ENCODE assay signal across 8 mouse cellular contexts in genomic region chr4:137277166-137277513, GRCm38 (mm10). TPM values are rescaled to one million over a fixed set of nuclear protein-coding genes. Genes with fewer than 3 reads are reported as not detected.
A peak's percentile ranks its signal among the peaks of the same experiment; 100 is the strongest.
DNase-seq lines count a peak whose midpoint lies in the region; ATAC-seq and TF ChIP-seq lines count a peak whose summit lies in the region.

TSS of gene Wnt4 (plus strand) at chr4:137277489.

- H3K4me2 ChIP-seq in kidney, embryonic 14.5 days (replicated peaks; ENCODE audit: low read depth, low read length) = peak within 1 kb of the TSS; percentile 92

- H3K27me3 ChIP-seq in kidney, embryonic 14.5 days (ENCODE audit: control insufficient read depth, insufficient read depth, low read length) = peaks cover 54% of the 10 kb centered on the region

- H3K36me3 ChIP-seq in kidney, embryonic 14.5 days (ENCODE audit: control insufficient read depth, insufficient read depth, low read length) = no peaks in the 10 kb centered on the region

- H3K4me3 ChIP-seq in kidney, embryonic 14.5 days (ENCODE audit: low read length) = peak within 1 kb of the TSS; percentile 54
- H3K4me3 ChIP-seq in lung, adult 2 months (replicated peaks; ENCODE audit: extremely low read depth, low read depth, low read length) = peak within 1 kb of the TSS; percentile 49

- peak; percentile 95 for DNase-seq in heart, adult 11 months
- DNase-seq in heart, adult 8-10 months (ENCODE audit: low spot score) = no peak
- DNase-seq in adrenal gland, postnatal 36 days = peak; percentile 91 to 94
- peak; percentile 82 for DNase-seq in gastrocnemius, postnatal 14 days
- DNase-seq in lung, adult 2 months = peak; percentile 20
- peak; percentile 61 for DNase-seq in retina, embryonic 14.5 days (ENCODE audit: low spot score)
- DNase-seq in MN1 (ENCODE audit: low spot score) = no peak

- no peaks in the 10 kb centered on the region for H3K9me3 ChIP-seq in kidney, embryonic 14.5 days (ENCODE audit: control insufficient read depth, low read length)

- peak within 1 kb of the TSS; percentile 56 for H3K9ac ChIP-seq in kidney, embryonic 14.5 days (ENCODE audit: low read depth, low read length)

- no peak for TF ChIP-seq POLR2A in lung, adult 2 months (IDR thresholded peaks at IDR 0.05; ENCODE audit: borderline replicate concordance, extremely low read depth, low read depth, low read length)

- WGBS in kidney, embryonic 14.5 days = 1% methylated on average over 14 of the region's 45 CpGs
- WGBS in lung, adult 2 months = 1% methylated on average over 43 of the region's 45 CpGs

- ATAC-seq in kidney, embryonic 14.5 days (ENCODE audit: low FRiP score, low TSS enrichment) = peak; percentile 90

- no peak for TF ChIP-seq CTCF in lung, adult 2 months (IDR thresholded peaks at IDR 0.05; ENCODE audit: insufficient read depth, low read length)

- intact Hi-C loops in gastrocnemius, postnatal 14 days (cut with DNase I; ENCODE audit: low total_unique reads) = no loop called here

- H3K27ac ChIP-seq in kidney, embryonic 14.5 days (ENCODE audit: low read depth, low read length) = peak within 1 kb of the TSS; percentile 73

- H3K4me1 ChIP-seq in kidney, embryonic 14.5 days (ENCODE audit: control insufficient read depth, insufficient read depth, low read length) = peaks cover 20% of the 10 kb centered on the region; the same call in 1 of the 2 replicates
- H3K4me1 ChIP-seq in lung, adult 2 months (ENCODE audit: control insufficient read depth, insufficient read depth, low read length) = 0 out of 2 replicates have a peak, but pooled peaks cover 3% of the 10 kb centered on the region

RNA-seq across cellular contexts. Expression of gene Wnt4, which starts in this region (rescaled TPM):
- under 1 TPM; 0.09 to 0.25 (median 0.15) TPM for total RNA-seq in heart, adult 8-10 months (2022)
- total RNA-seq in adrenal gland, postnatal 36 days (2021) = 10 to 100 TPM; 85.4 to 96.6 TPM
- 1 to 10 TPM; 6.4 to 8.8 TPM for total RNA-seq in gastrocnemius, postnatal 14 days (2021)
- polyA plus RNA-seq in kidney, embryonic 14.5 days (2014; fragmentation: Nextera tagmentation; extraction: Ambion mirVana) = 16.0 and 21.4 TPM in 2 replicates
- 6.1 and 11.7 TPM in 2 replicates for polyA plus RNA-seq in lung, adult 2 months (2012; rRNA removed)

Comparison
In these comparisons a context has a peak if more than half of its experiments do, and no peak if none do; other contexts are left out.
1. RNA of gene Wnt4 (total RNA-seq): 85.4 to 96.6 TPM in adrenal gland, postnatal 36 days; 6.4 to 8.8 TPM in gastrocnemius, postnatal 14 days and 0.09 to 0.25 TPM in heart, adult 8-10 months; every median in the first group is over 4 times any median in the second.
2. DNase-seq: peak in heart, adult 11 months (single experiment), adrenal gland, postnatal 36 days (2 of 2), gastrocnemius, postnatal 14 days (single experiment), lung, adult 2 months (single experiment) and retina, embryonic 14.5 days (single experiment); none in heart, adult 8-10 months (single experiment) and MN1 (single experiment).